Mouse (Mus musculus) v-Abl transformed pro-B cells (cell line): Measurements from ENCODE around the gene Atxn7l1.

Experiments used
- in situ Hi-C, 2 experiments: fragments of 400-800 bp; cut with MboI; formaldehyde crosslinking; loops; one replicate each; pipeline ENCODE4 v1.15.1; 2025; ENCODE audit not compliant: unreplicated experiment in 2 of 2

Gene Atxn7l1

GRCm38 (mm10) chr12:33175621-33176554 lies 28.4 kb downstream of the Atxn7l1 start:
- in situ Hi-C loops = no loop called here

- in situ Hi-C loops = no loop called here
Measured at GRCm38 (mm10) chr12:33176555-33176900, 29.0 kb downstream of the Atxn7l1 start.

GRCm38 (mm10) chr12:33180421-33180820 lies 32.9 kb downstream of the Atxn7l1 start:
- in situ Hi-C loops = no loop called here

GRCm38 (mm10) chr12:33181875-33182274 lies 34.4 kb downstream of the Atxn7l1 start:
- in situ Hi-C loops = no loop called here

- in situ Hi-C loops = no loop called here
Measured at GRCm38 (mm10) chr12:33182428-33183137, 35.1 kb downstream of the Atxn7l1 start.

- in situ Hi-C loops = no loop called here
Measured at GRCm38 (mm10) chr12:33183138-33183627, 35.7 kb downstream of the Atxn7l1 start.

GRCm38 (mm10) chr12:33184137-33184536 lies 36.6 kb downstream of the Atxn7l1 start:
- in situ Hi-C loops = no loop called here

GRCm38 (mm10) chr12:33185046-33185445 lies 37.6 kb downstream of the Atxn7l1 start:
- in situ Hi-C loops = no loop called here

- in situ Hi-C loops = no loop called here
Measured at GRCm38 (mm10) chr12:33186331-33186730, 38.8 kb downstream of the Atxn7l1 start.

- in situ Hi-C loops = no loop called here
Measured at GRCm38 (mm10) chr12:33190133-33190532, 42.6 kb downstream of the Atxn7l1 start.

GRCm38 (mm10) chr12:33190633-33191032 lies 43.1 kb downstream of the Atxn7l1 start:
- in situ Hi-C loops = no loop called here

- in situ Hi-C loops = no loop called here
Measured at GRCm38 (mm10) chr12:33193408-33193901, 46.0 kb downstream of the Atxn7l1 start.

GRCm38 (mm10) chr12:33195175-33195574 lies 47.7 kb downstream of the Atxn7l1 start:
- in situ Hi-C loops = no loop called here

- in situ Hi-C loops = no loop called here
Measured at GRCm38 (mm10) chr12:33197287-33197686, 49.8 kb downstream of the Atxn7l1 start.

GRCm38 (mm10) chr12:33197746-33198145 lies 50.3 kb downstream of the Atxn7l1 start:
- in situ Hi-C loops = no loop called here

GRCm38 (mm10) chr12:33201068-33201467 lies 53.6 kb downstream of the Atxn7l1 start:
- in situ Hi-C loops = no loop called here

- in situ Hi-C loops = no loop called here
Measured at GRCm38 (mm10) chr12:33201491-33202210, 54.2 kb downstream of the Atxn7l1 start.

GRCm38 (mm10) chr12:33205255-33205654 lies 57.8 kb downstream of the Atxn7l1 start:
- in situ Hi-C loops = no loop called here

- in situ Hi-C loops = no loop called here
Measured at GRCm38 (mm10) chr12:33206300-33206699, 58.8 kb downstream of the Atxn7l1 start.

- in situ Hi-C loops = no loop called here
Measured at GRCm38 (mm10) chr12:33210856-33211255, 63.4 kb downstream of the Atxn7l1 start.
